Mouse (Mus musculus): ENCODE data around the gene Tdrd12.
"Not testable (repeated sequence)": the region's sequence is repeated elsewhere in the genome, so short reads cannot be mapped to it uniquely, and the experiment has no call there.

Tdrd12 gene

GRCm38 (mm10) chr7:35537562-35537961, at the start of gene Tdrd12:
Gene Tdrd12, minus strand, starts transcription at chr7:35537745.
- in situ Hi-C loops (cut with MboI) = no loop called here

DNA sequence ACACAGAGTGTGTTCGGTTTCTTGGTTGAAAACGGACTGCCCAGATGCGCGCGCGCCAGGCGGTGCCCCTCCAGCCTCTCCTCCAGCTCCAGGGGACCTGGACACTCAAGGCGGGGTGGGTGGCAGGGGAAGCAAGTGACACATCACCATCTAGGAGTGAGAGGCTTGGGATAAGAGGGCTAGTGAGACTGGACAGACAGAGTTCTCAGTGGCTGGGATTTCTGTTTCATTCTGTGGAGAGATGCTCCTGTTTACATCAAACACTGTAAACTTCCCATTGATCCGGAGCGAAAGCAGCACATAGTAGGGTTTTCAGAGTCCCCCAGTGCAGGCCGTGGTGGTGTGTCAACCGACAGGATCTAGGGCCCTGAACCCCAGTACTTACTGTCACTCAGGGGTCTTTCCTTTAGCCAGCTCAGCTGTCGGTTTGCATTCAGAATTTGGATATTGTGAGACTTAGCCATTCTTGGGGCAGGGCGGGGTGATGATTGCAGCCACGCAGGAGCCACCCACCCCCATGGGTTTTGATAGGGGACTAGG, 49.4 kb upstream of the Tdrd12 start:
- in situ Hi-C loops (cut with MboI) = no loop called here

DNA sequence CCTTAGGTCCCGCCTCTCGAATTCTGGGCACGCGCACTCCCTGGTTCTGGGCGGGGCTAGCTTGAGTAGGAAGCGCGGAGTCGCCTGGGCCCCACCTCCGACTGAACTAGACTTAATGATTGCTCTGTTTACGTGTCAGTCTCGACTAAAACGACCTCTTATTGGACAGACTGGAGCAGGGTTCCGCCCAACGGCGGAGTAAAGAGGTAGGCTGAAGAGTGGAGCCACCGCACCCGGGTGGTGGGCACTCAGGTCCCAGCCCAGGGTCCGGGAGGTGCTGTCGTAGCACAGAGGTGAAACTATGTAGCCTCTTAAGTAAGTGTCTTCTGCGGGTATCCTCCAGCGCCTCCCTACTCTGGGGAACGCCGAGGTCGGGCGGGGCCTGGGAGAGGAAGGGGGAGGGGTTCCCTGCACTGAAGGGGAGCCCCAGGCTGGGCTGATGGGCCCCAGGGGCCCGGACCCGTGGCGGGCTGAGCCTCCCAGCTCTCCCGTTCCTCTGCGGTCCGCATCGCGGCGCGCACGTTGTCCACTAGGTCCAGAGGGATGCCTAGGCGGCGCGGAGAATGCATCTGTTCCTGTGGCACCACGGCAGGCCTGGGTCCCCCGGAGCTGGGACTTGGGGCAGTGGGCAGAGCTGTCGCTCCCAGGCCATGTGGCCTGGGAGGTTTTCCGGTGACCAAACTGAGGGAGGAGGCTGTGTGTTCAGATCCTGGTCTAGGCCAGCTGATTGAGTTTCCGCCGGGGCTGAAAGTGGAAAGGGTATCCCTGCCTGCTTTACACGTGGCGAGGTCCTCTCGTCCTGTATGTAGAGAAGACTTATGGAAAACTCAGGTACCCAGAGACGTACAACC, 48.7 kb upstream of the Tdrd12 start, which contains the start of gene Ankrd27:
TSS of gene Ankrd27 (plus strand) at position 190 of the 851 bp plus-strand sequence.
- in situ Hi-C loops (cut with MboI) = no loop called here

- in situ Hi-C loops (cut with MboI) = no loop called here
Observed at GRCm38 (mm10) chr7:35585191-35586054, 47.9 kb upstream of the Tdrd12 start, which contains the start of gene Rgs9bp. Gene Rgs9bp, minus strand, starts transcription at chr7:35585582.

- in situ Hi-C loops (cut with MboI) = no loop called here
Observed at GRCm38 (mm10) chr7:35584786-35585190, 47.2 kb upstream of the Tdrd12 start.

- in situ Hi-C loops (cut with MboI) = no loop called here
Observed at GRCm38 (mm10) chr7:35584068-35584785, 46.7 kb upstream of the Tdrd12 start.

DNA sequence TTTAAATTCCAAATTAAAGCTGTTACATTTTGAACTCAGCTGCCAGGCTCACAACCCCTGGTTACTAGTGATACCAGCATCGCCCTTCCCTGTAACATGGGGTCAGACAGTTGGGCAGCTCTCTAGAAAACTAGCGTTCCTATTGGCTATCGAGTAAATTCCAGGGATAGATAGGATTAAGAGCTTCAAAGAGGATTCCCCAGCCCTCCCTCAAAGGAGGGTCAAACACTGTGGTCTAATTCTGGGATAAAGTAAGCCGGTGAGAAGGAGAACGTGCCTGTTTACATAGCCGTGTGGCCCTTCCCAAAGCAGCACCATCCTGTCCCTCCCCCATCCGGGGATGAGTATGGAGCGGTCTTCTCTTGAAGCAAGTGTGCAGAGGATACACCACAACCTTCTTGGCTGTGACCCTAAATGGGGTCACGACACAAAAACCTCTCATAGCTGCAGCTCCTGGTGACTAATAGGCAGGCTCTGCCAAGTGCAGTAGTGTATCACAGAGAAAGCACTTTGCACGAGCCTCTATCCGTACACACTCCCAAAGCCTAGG, 46.0 kb upstream of the Tdrd12 start:
- in situ Hi-C loops (cut with MboI) = no loop called here

DNA sequence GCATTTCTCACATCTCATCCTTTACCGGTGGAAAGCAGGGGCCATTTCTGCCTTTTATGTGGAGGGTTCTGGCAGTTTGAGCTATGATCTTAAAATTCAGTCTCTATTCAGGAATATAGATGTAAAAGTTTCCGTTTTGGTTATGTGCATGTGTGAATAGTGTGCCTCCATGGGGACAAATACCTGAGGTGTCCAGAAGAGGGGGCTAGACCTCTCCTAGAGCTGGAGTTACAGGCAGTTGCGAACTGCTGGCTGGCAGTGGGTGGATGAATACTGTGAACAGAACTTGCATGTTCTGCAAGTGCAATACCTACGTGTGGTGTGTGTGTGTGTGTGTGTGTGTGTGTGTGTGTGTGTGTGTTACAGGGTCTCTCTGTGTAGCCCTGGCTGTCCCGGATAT, 45.2 kb upstream of the Tdrd12 start:
- in situ Hi-C loops (cut with MboI) = no loop called here

DNA sequence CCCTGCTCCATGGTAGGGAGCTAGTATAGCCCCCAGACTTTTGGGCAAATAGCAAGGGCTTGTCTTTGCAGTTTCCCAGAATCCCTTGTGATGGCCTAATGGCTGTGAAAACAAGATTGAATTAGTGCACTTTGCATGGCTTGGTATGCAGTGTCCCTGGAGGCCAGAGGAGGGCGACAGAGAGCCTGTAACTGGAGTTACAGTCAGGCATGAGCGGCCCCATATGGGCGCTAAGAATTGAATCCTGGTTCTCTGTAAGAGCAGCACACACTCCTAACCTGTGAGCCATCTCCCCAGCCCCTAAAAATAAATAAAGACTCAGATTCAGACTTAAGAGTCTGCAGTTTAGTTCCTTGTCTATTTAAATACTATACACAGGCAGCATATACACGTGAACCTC, 42.3 kb upstream of the Tdrd12 start:
- in situ Hi-C loops (cut with MboI) = no loop called here

GRCm38 (mm10) chr7:35570883-35571282, 33.3 kb upstream of the Tdrd12 start:
- in situ Hi-C loops (cut with MboI) = not testable (repeated sequence)

DNA sequence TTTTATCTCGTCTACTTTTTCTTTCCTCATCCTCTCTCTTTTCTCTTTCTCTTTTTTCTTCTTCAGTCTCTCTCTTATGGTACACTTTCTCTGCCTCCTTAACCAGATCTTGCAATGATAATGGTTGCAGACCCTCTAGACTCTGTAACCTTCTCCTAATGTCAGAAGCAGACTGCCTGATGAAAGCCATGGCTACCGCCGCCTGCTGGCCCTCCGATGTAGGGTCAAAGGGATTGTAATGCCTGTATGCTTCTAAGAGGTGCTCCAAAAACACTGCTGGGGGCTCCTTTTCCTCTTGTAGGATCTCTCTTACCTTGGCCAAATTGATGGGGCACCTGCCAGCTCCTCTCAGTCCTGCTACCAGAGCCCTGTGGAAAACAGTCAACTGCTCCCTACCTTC, 32.2 kb upstream of the Tdrd12 start:
- in situ Hi-C loops (cut with MboI) = not testable (repeated sequence)

- in situ Hi-C loops (cut with MboI) = not testable (repeated sequence)
Observed at GRCm38 (mm10) chr7:35565965-35566364, 28.4 kb upstream of the Tdrd12 start.

- in situ Hi-C loops (cut with MboI) = not testable (repeated sequence)
Observed at GRCm38 (mm10) chr7:35564872-35565271, 27.3 kb upstream of the Tdrd12 start.

- in situ Hi-C loops (cut with MboI) = no loop called here
Observed at GRCm38 (mm10) chr7:35564067-35564865, 26.7 kb upstream of the Tdrd12 start.

DNA sequence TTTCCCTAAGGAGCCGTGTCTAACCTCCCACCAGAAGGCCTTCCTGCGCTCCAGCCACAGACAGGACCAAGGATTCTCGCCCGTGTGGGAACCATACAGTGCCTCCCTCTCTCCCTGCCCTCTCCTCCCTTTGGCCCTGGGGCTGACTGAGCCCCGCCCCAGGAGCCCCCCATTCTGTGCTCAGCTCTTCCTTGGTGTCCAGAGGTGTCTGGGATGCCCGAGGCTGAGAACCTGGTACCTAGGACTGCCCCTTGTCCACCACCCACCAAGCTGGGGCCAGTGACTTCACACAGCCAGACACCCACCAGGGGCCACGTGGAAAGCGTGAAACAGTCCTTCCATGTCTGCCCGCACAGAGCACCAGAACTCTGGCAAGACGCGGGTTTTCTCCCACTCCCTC, 25.5 kb upstream of the Tdrd12 start:
- in situ Hi-C loops (cut with MboI) = no loop called here

- in situ Hi-C loops (cut with MboI) = no loop called here
Observed at GRCm38 (mm10) chr7:35559838-35560237, 22.3 kb upstream of the Tdrd12 start.

DNA sequence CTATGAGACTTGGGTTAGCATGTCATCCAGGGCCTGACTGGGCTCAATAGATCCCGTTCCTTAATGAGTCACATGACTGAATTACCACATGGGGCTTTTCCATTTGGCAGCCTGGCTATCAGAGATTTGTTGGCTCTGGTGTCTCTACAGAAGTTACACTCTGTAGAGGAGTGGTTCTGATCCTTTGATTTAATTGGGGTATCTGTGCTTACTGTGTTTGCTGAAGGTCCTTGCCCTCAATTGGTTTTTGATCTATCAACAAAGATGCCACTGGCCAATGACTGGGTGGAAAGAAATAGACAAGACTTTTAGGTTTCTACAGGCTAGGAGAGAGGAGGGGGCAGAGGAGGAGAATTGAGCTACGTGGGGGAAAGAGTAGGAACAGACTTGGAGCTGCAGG, 21.1 kb upstream of the Tdrd12 start:
- in situ Hi-C loops (cut with MboI) = no loop called here

- in situ Hi-C loops (cut with MboI) = no loop called here
Observed at GRCm38 (mm10) chr7:35557577-35557976, 20.0 kb upstream of the Tdrd12 start.

- in situ Hi-C loops (cut with MboI) = no loop called here
Observed at GRCm38 (mm10) chr7:35556905-35557304, 19.4 kb upstream of the Tdrd12 start.

- in situ Hi-C loops (cut with MboI) = no loop called here
Observed at GRCm38 (mm10) chr7:35556205-35556603, 18.7 kb upstream of the Tdrd12 start, which contains the start of gene Nudt19. Gene Nudt19, minus strand, starts transcription at chr7:35556304.

All from mature B cell (primary cell).